Mouse (Mus musculus) lung, adult 2 months (tissue): ENCODE results near the gene Tnpo3. TPM values are rescaled to one million over a fixed set of nuclear protein-coding genes. Genes with fewer than 3 reads are reported as not detected.
A peak's percentile ranks its signal among the peaks of the same experiment; 100 is the strongest.

Experiments
- DNase-seq: peaks from one replicate; pipeline ENCODE4 v3.0.0; 2022
- H3K4me1 ChIP-seq: fragments of 200-500 bp; 2 replicates; pipeline ENCODE4 v1.6.1; 2011; ENCODE audit warnings: low read length; ENCODE audit not compliant: control insufficient read depth, insufficient read depth
- H3K4me3 ChIP-seq: fragments of 200-500 bp; replicated peaks from 2 replicates; pipeline ENCODE3; 2011; ENCODE audit warnings: low read depth, mild to moderate bottlenecking, control low read depth, low read length; ENCODE audit errors: extremely low read depth
- CTCF ChIP-seq: fragments of 200-500 bp; IDR thresholded peaks from 2 replicates; pipeline ENCODE4 v1.5.1; 2011; ENCODE audit warnings: mild to moderate bottlenecking, low read length, control low read depth; ENCODE audit not compliant: insufficient read depth
- POLR2A ChIP-seq: fragments of 200-500 bp; IDR thresholded peaks from 2 replicates; pipeline ENCODE4 v1.6.1; 2011; ENCODE audit warnings: low read depth, mild to moderate bottlenecking, control low read depth, low read length, borderline replicate concordance; ENCODE audit errors: extremely low read depth
- WGBS: fragments of 180-500 bp; shearing (Covaris S2); methylation state at CpG from one replicate; pipeline ENCODE4 v1.1.7; 2018; 5-methylcytosine and 5-hydroxymethylcytosine counted together
- polyA plus RNA-seq: library from polyadenylated mRNA; depleted of rRNA; stranded (reverse); fragments of >200 nt; gene quantifications from 2 replicates; pipeline ENCODE4 v1.2.3, GENCODE M21; 2012

Tnpo3 gene
- polyA plus RNA-seq, 1 experiment, result 36.9 TPM

DNA sequence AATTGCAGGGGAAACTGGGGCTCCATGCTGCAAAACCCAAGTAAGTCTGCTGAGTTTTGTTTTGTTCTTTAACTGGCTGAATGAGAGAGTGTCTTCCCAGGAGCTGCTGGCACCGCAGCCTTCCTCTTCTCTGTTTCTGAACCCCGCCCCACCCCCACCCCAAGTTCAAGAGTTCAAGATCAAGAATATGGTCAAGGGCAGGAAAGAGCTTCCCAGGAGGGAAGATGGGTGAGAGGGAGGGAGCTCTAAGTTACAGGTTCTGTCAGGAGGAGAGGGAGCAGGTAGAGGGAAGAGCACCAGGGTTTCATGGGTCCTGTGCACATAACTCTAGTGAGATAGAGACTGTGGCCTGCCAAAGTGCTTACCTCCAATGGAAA, 80.3 kb downstream of the Tnpo3 start:
- no peak overlapping the region for H3K4me3 ChIP-seq
- WGBS, result 23% methylated on average over 2 of the region's 2 CpGs
- no peak for DNase-seq
- H3K4me1 ChIP-seq, result peaks cover 6% of the 10 kb centered on the region; the same call in 1 of the 2 replicates
- TF ChIP-seq POLR2A, result no peak
- no peak for TF ChIP-seq CTCF

GRCm38 (mm10) chr6:29528561-29529443, 80.9 kb downstream of the Tnpo3 start:
- Histone ChIP-seq H3K4me3 (peak overlapping the region; percentile 29), H3K4me1 (peaks cover 6% of the 10 kb centered on the region; the same call in 1 of the 2 replicates)
- 21% methylated on average over 13 of the region's 13 CpGs for WGBS
- no peak for DNase-seq
- TF ChIP-seq POLR2A (no peak), CTCF (no peak)

GRCm38 (mm10) chr6:29528165-29528505, 81.6 kb downstream of the Tnpo3 start:
- H3K4me3 ChIP-seq, result peak overlapping the region; percentile 15
- no peak for TF ChIP-seq CTCF
- no peak for TF ChIP-seq POLR2A
- H3K4me1 ChIP-seq, result peaks cover 6% of the 10 kb centered on the region; the same call in 1 of the 2 replicates
- no peak for DNase-seq
- WGBS, result 13% methylated on average over 8 of the region's 8 CpGs

- TF ChIP-seq POLR2A (no peak), CTCF (no peak)
- Histone ChIP-seq H3K4me3 (peak overlapping the region; percentile 53), H3K4me1 (peaks cover 6% of the 10 kb centered on the region; the same call in 1 of the 2 replicates)
- 5% methylated on average over 34 of the region's 34 CpGs for WGBS
- DNase-seq, result no peak
Measured at GRCm38 (mm10) chr6:29527361-29528164, 82.1 kb downstream of the Tnpo3 start.

DNA sequence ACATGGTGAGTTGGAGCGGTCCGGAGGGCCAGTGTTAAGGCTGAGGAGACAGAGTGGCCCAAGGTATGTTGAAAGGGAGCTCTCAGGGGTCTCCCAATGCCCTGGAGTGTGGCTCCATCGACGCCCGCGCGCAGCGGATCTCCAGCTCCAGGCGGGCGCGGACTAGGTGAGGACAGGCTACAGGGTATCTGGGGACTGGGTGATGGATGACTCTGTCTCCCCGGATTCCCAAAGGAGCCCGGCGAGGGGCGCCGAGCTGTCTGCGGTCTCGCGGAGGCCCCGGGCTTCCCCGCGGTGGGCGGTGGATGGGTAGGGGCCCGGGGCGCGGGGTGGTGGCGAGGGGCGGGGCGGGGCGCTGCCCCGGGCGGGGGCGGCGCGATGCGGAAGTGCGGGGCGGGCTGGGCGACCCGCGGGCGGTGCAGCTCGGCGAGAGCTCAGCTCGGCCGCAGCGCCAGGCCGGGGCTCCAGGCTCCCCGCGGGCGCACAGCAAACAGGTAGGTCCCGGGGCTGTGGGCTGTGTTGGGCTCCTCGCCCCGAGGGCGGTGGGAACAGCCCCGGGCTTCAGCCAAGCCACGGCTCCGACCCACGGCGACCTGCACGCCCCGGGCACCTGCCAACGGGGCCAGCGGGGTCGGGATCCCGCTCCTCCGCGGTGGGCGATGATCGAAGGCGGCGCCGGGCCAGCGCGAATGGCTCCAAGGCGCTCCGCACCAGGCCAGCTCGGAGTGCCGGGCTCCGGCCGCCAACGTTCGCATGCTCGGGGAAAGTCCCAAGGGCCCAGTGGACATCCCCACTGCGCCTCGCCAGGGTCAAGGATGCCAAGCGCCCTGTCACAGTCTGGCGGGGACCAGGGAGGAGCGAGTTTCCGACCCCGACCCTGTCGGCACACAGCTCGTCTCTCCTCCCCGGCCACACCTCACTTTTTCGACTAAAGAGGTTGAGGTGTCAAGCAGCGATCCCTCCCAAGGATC, 83.1 kb downstream of the Tnpo3 start, which contains the start of gene Irf5:
Irf5 (plus strand) TSS at position 345 of the 971 bp plus-strand sequence.
- peak; percentile 35 for DNase-seq
- TF ChIP-seq CTCF (no peak), POLR2A (0 out of 2 replicates have a peak, but pooled peaks have one; percentile 14)
- WGBS, result under 1% methylated on average over 91 of the region's 96 CpGs
- H3K4me3 ChIP-seq, result peak within 1 kb of the TSS; percentile 53
- H3K4me1 ChIP-seq, result peaks cover 6% of the 10 kb centered on the region; the same call in 1 of the 2 replicates

- DNase-seq, result no peak
- TF ChIP-seq CTCF, result peak; percentile 44
- TF ChIP-seq POLR2A, result no peak
- 78% methylated on average over 6 of the region's 6 CpGs for WGBS
- H3K4me3 ChIP-seq, result no peak overlapping the region
- H3K4me1 ChIP-seq, result peaks cover 6% of the 10 kb centered on the region; the same call in 1 of the 2 replicates
Measured at GRCm38 (mm10) chr6:29525256-29525655, 84.4 kb downstream of the Tnpo3 start.

DNA sequence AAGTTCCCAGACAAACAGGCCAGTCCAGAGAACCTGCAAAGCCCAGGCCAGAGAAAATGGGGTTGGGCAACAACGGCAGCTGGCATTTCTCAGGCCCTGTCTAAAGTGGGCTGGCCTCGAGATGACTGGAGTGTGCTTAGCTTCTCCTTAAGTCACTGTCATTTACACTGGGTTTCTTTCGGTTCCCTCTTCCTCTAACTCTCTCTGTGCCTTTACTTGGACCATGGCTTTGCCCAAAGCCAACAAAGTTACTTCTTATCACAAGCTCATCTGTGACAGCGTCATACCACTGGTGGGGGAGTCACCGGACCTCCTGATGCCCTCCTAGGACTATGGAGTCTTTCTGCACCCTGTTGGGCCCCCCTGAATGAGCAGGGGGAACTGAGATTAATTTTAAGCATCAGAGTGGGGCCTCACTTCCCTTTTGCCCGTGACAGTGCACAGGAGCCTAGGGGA, 85.6 kb downstream of the Tnpo3 start:
- TF ChIP-seq CTCF, result no peak
- TF ChIP-seq POLR2A, result no peak
- Histone ChIP-seq H3K4me3 (no peak overlapping the region), H3K4me1 (peaks cover 6% of the 10 kb centered on the region; the same call in 1 of the 2 replicates)
- 41% methylated on average over 6 of the region's 6 CpGs for WGBS
- no peak for DNase-seq

- DNase-seq, result no peak
- peaks cover 6% of the 10 kb centered on the region; the same call in 1 of the 2 replicates for H3K4me1 ChIP-seq
- no peak for TF ChIP-seq POLR2A
- TF ChIP-seq CTCF, result no peak
- H3K4me3 ChIP-seq, result no peak overlapping the region
- WGBS, result 60% methylated on average over 12 of the region's 12 CpGs
Measured at GRCm38 (mm10) chr6:29523301-29524033, 86.2 kb downstream of the Tnpo3 start.
